Mouse (Mus musculus): ENCODE data around the gene Pdcd10.

- TF ChIP-seq POLR2A (IDR thresholded peaks at IDR 0.05; ENCODE audit: insufficient read length, low read depth) (no peak), MAX (IDR thresholded peaks at IDR 0.05; ENCODE audit: low read depth) (no peak), MYOD1 (IDR thresholded peaks at IDR 0.05; ENCODE audit: control insufficient read depth in 1 of 3, insufficient read length in 2 of 3, low read depth in 2 of 3) (no peak), E2F4 (IDR thresholded peaks at IDR 0.05; ENCODE audit: insufficient read depth) (no peak), CEBPB (IDR thresholded peaks at IDR 0.05; ENCODE audit: insufficient read depth, poor library complexity, severe bottlenecking) (no peak), TCF12 (IDR thresholded peaks at IDR 0.05; ENCODE audit: insufficient read depth, poor library complexity, severe bottlenecking) (no peak), POLR2AphosphoS2 (IDR thresholded peaks at IDR 0.05; ENCODE audit: insufficient read length, low read depth) (no peak), USF1 (IDR thresholded peaks at IDR 0.05; ENCODE audit: low read depth) (no peak)
These were observed 13.8 kb downstream of the Pdcd10 start for GRCm38 (mm10) chr3:75542852-75543251.

Data from myocyte (in vitro differentiated cells).